ENCODE assay signal across 10 mouse cellular contexts in the genomic region with DNA sequence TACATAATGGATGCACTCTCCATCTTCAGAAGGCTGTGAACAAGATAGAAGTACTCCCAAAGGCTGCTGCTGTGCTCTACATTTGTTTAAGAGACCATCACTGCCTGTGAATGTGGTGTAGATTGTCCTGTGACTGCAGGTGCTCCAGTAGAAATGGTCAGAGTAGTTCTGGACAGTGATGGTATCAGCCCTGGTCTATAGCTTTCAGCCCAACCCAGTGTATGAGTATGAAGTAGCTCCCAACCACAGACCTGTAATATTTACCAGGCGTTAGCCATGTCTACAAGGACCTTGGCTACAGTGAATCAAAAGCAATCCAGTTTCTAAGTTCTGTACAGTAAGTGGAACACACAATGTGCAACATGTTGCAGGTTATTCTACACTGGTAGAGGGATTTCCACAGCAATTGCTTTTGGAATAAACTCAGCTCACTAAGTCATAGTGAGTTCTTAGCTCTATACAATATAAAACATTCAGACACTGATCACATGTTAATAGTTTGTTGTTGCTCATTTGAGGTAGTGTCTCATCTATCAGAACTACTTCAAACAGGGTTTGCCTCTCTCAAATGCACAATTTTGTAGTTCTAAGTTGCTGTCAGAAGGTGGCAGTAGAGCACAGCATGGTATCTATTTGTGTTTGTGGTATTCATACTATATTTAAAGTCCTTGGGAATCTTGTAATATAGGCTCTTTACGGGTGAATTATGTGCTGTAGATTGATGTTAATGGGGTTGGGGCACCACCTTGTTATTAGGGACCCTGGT.
DNase-seq lines count a peak whose midpoint lies in the region; ATAC-seq lines count a peak whose summit lies in the region.
"Had no signal": no experiment of that assay in that cellular context is flagged by ENCODE, and none has a peak within 500 bp of the region (broad histone marks: within the 10 kb centered on the region; RNA-seq: fewer than 3 reads in every experiment).

No protein-coding gene starts in this region.

- H3K27me3 ChIP-seq in hindbrain, embryonic 11.5 days (ENCODE audit: control insufficient read depth, insufficient read depth, low read length) = no peaks in the 10 kb centered on the region
- no peaks in the 10 kb centered on the region for H3K27me3 ChIP-seq in hindbrain, embryonic 10.5 days (ENCODE audit: insufficient read depth, poor library complexity, severe bottlenecking)
- H3K27me3 ChIP-seq in midbrain, embryonic 14.5 days (ENCODE audit: control insufficient read depth, insufficient read depth, low read length) = no peaks in the 10 kb centered on the region
- H3K27me3 ChIP-seq: limb, embryonic 12.5 days; stomach, embryonic 15.5 days had no signal

- H3K4me3 ChIP-seq in hindbrain, embryonic 11.5 days (ENCODE audit: low read depth, low read length) = no peak overlapping the region
- no peak overlapping the region for H3K4me3 ChIP-seq in hindbrain, embryonic 10.5 days
- no peak overlapping the region for H3K4me3 ChIP-seq in midbrain, embryonic 14.5 days (replicated peaks; ENCODE audit: low read depth, low read length)
- H3K4me3 ChIP-seq: limb, embryonic 12.5 days; stomach, embryonic 15.5 days had no signal

- WGBS in hindbrain, embryonic 11.5 days = 77% methylated on average over 2 of the region's 2 CpGs
- 80% methylated on average over 2 of the region's 2 CpGs for WGBS in hindbrain, embryonic 10.5 days
- WGBS in midbrain, embryonic 14.5 days = 75% methylated on average over 2 of the region's 2 CpGs

- peak; percentile 61 for DNase-seq in hindbrain, embryonic 11.5 days (ENCODE audit: low spot score)
- no peak for DNase-seq in hindbrain, embryonic 10.5 days (ENCODE audit: low spot score)
- DNase-seq in 416B (ENCODE audit: low read depth) (peak; percentile 64), MN1 (ENCODE audit: low spot score) (peak; percentile 37)
- DNase-seq in forelimb bud, embryonic 11.5 days (ENCODE audit: low read depth, low spot score) = peak; percentile 51
- peak; percentile 71 for DNase-seq in midbrain, embryonic 14.5 days
- no peak for DNase-seq in natural killer cell, adult 2 months (ENCODE audit: low spot score in 2 of 2)
- no peak for DNase-seq in ovary, adult 18-20 months (ENCODE audit: low spot score)

- no peaks in the 10 kb centered on the region for H3K4me1 ChIP-seq in hindbrain, embryonic 11.5 days (replicated peaks; ENCODE audit: control insufficient read depth, insufficient read depth, low read length)
- H3K4me1 ChIP-seq in hindbrain, embryonic 10.5 days (replicated peaks) = no peaks in the 10 kb centered on the region
- H3K4me1 ChIP-seq in midbrain, embryonic 14.5 days (ENCODE audit: control insufficient read depth, insufficient read depth, low read length) = no peaks in the 10 kb centered on the region
- H3K4me1 ChIP-seq: limb, embryonic 12.5 days; stomach, embryonic 15.5 days had no signal

- H3K4me2 ChIP-seq in hindbrain, embryonic 11.5 days (replicated peaks; ENCODE audit: low read depth, low read length) = no peak overlapping the region
- H3K4me2 ChIP-seq in midbrain, embryonic 14.5 days (ENCODE audit: low read length) = no peak overlapping the region
- H3K4me2 ChIP-seq: limb, embryonic 12.5 days; stomach, embryonic 15.5 days had no signal

- no peaks in the 10 kb centered on the region for H3K9me3 ChIP-seq in hindbrain, embryonic 11.5 days (ENCODE audit: control insufficient read depth, low read length)
- H3K9me3 ChIP-seq in hindbrain, embryonic 10.5 days = no peaks in the 10 kb centered on the region
- H3K9me3 ChIP-seq in midbrain, embryonic 14.5 days (ENCODE audit: control insufficient read depth, low read length) = no peaks in the 10 kb centered on the region
- H3K9me3 ChIP-seq: limb, embryonic 12.5 days; stomach, embryonic 15.5 days had no signal

- ATAC-seq in hindbrain, embryonic 11.5 days (ENCODE audit: low FRiP score) = 0 out of 2 replicates have a peak, but pooled peaks have one; percentile 40
- ATAC-seq in midbrain, embryonic 14.5 days (ENCODE audit: low FRiP score, low TSS enrichment) = no peak

- H3K9ac ChIP-seq in hindbrain, embryonic 11.5 days (ENCODE audit: low read depth, low read length) = no peak overlapping the region
- H3K9ac ChIP-seq in midbrain, embryonic 14.5 days (replicated peaks; ENCODE audit: low read length) = no peak overlapping the region
- H3K9ac ChIP-seq: limb, embryonic 12.5 days; stomach, embryonic 15.5 days had no signal

- no peaks in the 10 kb centered on the region; the same call in 1 of the 2 replicates for H3K36me3 ChIP-seq in hindbrain, embryonic 11.5 days (ENCODE audit: control insufficient read depth, insufficient read depth, low read length)
- H3K36me3 ChIP-seq in hindbrain, embryonic 10.5 days = peaks cover 47% of the 10 kb centered on the region
- peaks cover 40% of the 10 kb centered on the region for H3K36me3 ChIP-seq in midbrain, embryonic 14.5 days (ENCODE audit: control insufficient read depth, insufficient read depth, low read length)

- H3K27ac ChIP-seq in hindbrain, embryonic 11.5 days (ENCODE audit: low read depth, low read length) = no peak overlapping the region
- no peak overlapping the region for H3K27ac ChIP-seq in hindbrain, embryonic 10.5 days
- no peak overlapping the region for H3K27ac ChIP-seq in midbrain, embryonic 14.5 days (replicated peaks; ENCODE audit: low read depth, low read length)
- H3K27ac ChIP-seq: limb, embryonic 12.5 days; stomach, embryonic 15.5 days had no signal

Comparison
In these comparisons a context has a peak if more than half of its experiments do, and no peak if none do; other contexts are left out.
1. DNase-seq: peak in hindbrain, embryonic 11.5 days (single experiment), 416B (single experiment), MN1 (single experiment), forelimb bud, embryonic 11.5 days (single experiment) and midbrain, embryonic 14.5 days (single experiment); none in hindbrain, embryonic 10.5 days (single experiment), natural killer cell, adult 2 months (0 of 2) and ovary, adult 18-20 months (single experiment).